Mouse (Mus musculus): Measurements from ENCODE around the gene Fam69a.

Fam69a gene

GRCm38 (mm10) chr5:107901014-107901615 lies 85.8 kb downstream of the Fam69a start:
- DNase-seq (ENCODE audit: low read depth), result peak; percentile 84

- peak; percentile 98 for DNase-seq (ENCODE audit: low read depth)
Measured at GRCm38 (mm10) chr5:107900206-107901013, 86.5 kb downstream of the Fam69a start, which contains the start of gene Rpl5. Gene Rpl5, plus strand, starts transcription at chr5:107900502.

GRCm38 (mm10) chr5:107896265-107896664 lies 90.6 kb downstream of the Fam69a start:
- DNase-seq (ENCODE audit: low read depth), result no peak

- DNase-seq (ENCODE audit: low read depth), result no peak
Measured at GRCm38 (mm10) chr5:107894676-107895075, 92.2 kb downstream of the Fam69a start.

- DNase-seq (ENCODE audit: low read depth), result peak; percentile 58
Measured at GRCm38 (mm10) chr5:107891515-107891914, 95.4 kb downstream of the Fam69a start.

GRCm38 (mm10) chr5:107889994-107890888 lies 96.6 kb downstream of the Fam69a start:
- DNase-seq (ENCODE audit: low read depth), result no peak

GRCm38 (mm10) chr5:107880710-107881109 lies 106.2 kb downstream of the Fam69a start:
- no peak for DNase-seq (ENCODE audit: low read depth)

- DNase-seq (ENCODE audit: low read depth), result no peak
Measured at GRCm38 (mm10) chr5:107877053-107877452, 109.8 kb downstream of the Fam69a start.

- no peak for DNase-seq (ENCODE audit: low read depth)
Measured at GRCm38 (mm10) chr5:107875261-107875611, 111.6 kb downstream of the Fam69a start.

GRCm38 (mm10) chr5:107874561-107875260 lies 112.2 kb downstream of the Fam69a start, which contains the start of gene Evi5:
Gene Evi5, minus strand, starts transcription at chr5:107875107.
- DNase-seq (ENCODE audit: low read depth), result no peak

- no peak for DNase-seq (ENCODE audit: low read depth)
Measured at GRCm38 (mm10) chr5:107873886-107874302, 113.0 kb downstream of the Fam69a start.

- DNase-seq (ENCODE audit: low read depth), result no peak
Measured at GRCm38 (mm10) chr5:107873330-107873729, 113.6 kb downstream of the Fam69a start.

- DNase-seq (ENCODE audit: low read depth), result no peak
Measured at GRCm38 (mm10) chr5:107869701-107870100, 117.2 kb downstream of the Fam69a start.

- peak; percentile 59 for DNase-seq (ENCODE audit: low read depth)
Measured at GRCm38 (mm10) chr5:107868905-107869424, 117.9 kb downstream of the Fam69a start.

- DNase-seq (ENCODE audit: low read depth), result peak; percentile 75
Measured at GRCm38 (mm10) chr5:107867970-107868904, 118.6 kb downstream of the Fam69a start.

GRCm38 (mm10) chr5:107866127-107867126 lies 120.5 kb downstream of the Fam69a start:
- DNase-seq (ENCODE audit: low read depth), result no peak

- no peak for DNase-seq (ENCODE audit: low read depth)
Measured at GRCm38 (mm10) chr5:107863971-107864370, 122.9 kb downstream of the Fam69a start.

GRCm38 (mm10) chr5:107858963-107859362 lies 127.9 kb downstream of the Fam69a start:
- DNase-seq (ENCODE audit: low read depth), result peak; percentile 63

All from induced T-regulatory cell, adult 2 months (primary cell).